Mouse (Mus musculus) cerebellum, adult 18-20 months (tissue): ENCODE data around the gene Adipor1.

Source experiments
- DNase-seq, 2 experiments: peaks; one replicate each; pipeline ENCODE4 v3.0.0; 2021

The Adipor1 gene

GRCm38 (mm10) chr1:134415168-134415831 lies at the start of gene Adipor1:
Gene Adipor1 (plus strand): TSS chr1:134415378.
- DNase-seq = peak; percentile 98 to 99

DNA sequence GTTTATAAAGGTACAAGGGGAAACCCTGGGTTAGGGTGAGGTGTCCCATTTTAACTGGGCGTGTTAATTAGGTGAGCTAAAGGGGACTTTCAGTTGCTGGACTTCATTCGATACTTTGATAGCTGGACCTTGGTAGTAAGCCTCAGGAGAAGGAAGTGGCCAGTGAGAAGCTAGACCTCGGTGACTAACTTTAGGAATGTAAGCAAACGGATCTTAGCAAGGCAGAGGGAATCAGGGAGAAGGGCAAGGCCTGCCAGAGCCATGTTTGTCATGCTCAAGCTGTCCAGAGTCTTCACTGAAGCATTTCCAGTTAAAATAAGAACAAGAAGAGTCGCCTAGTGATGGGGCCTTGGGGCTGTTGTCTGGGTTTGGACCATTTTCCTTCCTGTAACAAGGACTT lies 49.7 kb upstream of the Adipor1 start:
- no peak for DNase-seq

GRCm38 (mm10) chr1:134368777-134369337 lies 46.3 kb upstream of the Adipor1 start:
- DNase-seq = peak; percentile 49 to 53

DNA sequence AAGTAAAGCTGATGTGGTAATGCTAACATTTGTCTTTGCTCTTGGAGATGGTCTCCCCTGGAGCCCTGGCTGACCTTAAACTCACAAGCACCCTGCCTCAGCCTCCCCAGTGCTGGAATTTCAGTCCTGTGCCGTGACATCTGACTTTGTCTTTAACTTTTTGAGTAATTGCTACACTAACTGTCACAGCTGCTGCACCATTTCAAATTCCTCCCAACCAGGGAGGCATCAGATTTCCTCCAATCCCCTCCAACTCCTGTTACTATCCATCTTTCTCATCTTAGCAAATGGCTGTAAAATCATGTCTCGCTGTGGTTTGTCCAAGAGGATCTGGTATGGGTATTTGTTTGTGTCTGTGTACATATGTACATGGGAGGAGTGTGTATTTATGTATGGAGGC lies 41.1 kb upstream of the Adipor1 start:
- no peak for DNase-seq

DNA sequence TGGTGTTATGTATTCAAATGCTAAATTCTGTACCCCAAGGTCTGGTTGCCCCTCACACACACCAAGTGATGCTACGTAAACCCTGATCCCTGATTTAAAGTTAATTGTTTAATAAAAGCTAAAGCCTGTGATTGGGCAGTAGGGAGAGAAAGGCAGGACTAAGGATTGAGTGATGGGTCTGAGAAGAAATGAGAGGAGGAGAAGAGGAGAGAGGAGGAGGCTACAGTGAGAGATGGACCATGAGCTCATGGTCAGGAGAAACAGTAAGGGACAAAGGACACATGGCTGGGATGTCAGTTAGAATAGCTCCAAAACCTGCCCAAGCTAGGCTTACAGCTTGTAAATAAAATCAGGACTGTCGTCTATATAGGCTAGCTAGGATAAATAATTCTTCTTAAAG lies 34.1 kb upstream of the Adipor1 start:
- DNase-seq = no peak

GRCm38 (mm10) chr1:134381795-134382625 lies 33.2 kb upstream of the Adipor1 start:
- peak; percentile 10 to 25 for DNase-seq

GRCm38 (mm10) chr1:134384581-134384980 lies 30.6 kb upstream of the Adipor1 start:
- DNase-seq = no peak

GRCm38 (mm10) chr1:134385176-134385575 lies 30.0 kb upstream of the Adipor1 start:
- no peak for DNase-seq

GRCm38 (mm10) chr1:134385666-134386065 lies 29.5 kb upstream of the Adipor1 start, which contains the start of gene 4933406M09Rik:
Gene 4933406M09Rik (plus strand): TSS chr1:134385940.
- no peak for DNase-seq

- no peak for DNase-seq
Measured at GRCm38 (mm10) chr1:134393827-134394226, 21.4 kb upstream of the Adipor1 start.

- DNase-seq = no peak
Measured at GRCm38 (mm10) chr1:134398210-134398609, 17.0 kb upstream of the Adipor1 start.

GRCm38 (mm10) chr1:134399735-134400134 lies 15.4 kb upstream of the Adipor1 start:
- DNase-seq = no peak

GRCm38 (mm10) chr1:134405509-134406413 lies 9.4 kb upstream of the Adipor1 start, which contains the start of gene Cyb5r1:
Gene Cyb5r1 (plus strand): TSS chr1:134405559.
- peak; percentile 75 to 76 for DNase-seq

GRCm38 (mm10) chr1:134406414-134406771 lies 8.8 kb upstream of the Adipor1 start:
- no peak for DNase-seq

GRCm38 (mm10) chr1:134408080-134408479 lies 7.1 kb upstream of the Adipor1 start:
- DNase-seq = no peak

DNA sequence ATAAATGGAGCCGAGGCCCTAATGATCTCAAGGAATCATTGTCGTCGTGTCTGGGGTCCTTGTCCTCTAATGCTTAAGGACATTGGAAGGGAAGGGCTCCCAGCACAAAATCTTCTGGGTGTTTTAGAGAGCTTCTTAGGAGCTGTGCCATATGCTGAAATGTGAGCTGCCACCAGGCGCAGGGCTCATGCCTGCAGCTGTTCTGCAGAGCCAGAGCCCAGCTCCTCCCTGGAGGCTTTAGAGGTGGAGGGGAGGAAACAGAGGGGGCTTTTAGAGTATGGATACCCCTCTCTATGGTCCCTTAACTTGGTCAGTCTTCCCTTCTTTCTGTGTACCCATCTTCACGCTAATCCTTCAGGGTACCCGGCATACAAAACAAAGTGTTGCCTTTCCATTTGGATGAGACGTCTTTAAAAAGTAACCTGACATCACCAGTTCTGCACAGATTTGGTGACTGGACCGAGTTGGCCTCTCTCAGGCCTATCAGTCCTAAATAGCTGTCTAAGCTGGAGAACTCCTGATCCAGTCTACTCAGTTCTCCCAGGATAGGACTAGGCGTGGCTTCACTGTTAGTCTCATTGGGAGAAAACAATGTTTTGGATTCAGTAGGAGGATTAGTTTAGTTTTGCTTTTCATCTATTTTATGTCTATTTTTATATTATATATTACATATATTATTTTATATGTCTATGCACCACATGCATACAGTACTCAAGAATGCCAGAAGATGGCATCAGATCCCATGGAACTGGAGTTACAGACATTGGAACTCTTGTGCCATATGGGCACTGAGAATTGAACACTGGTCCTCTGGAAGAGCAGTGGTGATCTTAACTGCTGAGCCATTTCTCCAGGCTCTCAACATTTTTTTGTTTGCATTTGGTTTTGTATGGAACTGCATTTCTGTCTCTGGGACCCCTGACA lies 3.2 kb upstream of the Adipor1 start:
- no peak for DNase-seq

GRCm38 (mm10) chr1:134414038-134414437 lies 1.1 kb upstream of the Adipor1 start:
- DNase-seq = no peak

- DNase-seq = no peak
Measured at GRCm38 (mm10) chr1:134414501-134415167, 544 bp upstream of the Adipor1 start.

- DNase-seq = no peak
Measured at GRCm38 (mm10) chr1:134418414-134418975, 3.3 kb downstream of the Adipor1 start.

- DNase-seq = no peak
Measured at GRCm38 (mm10) chr1:134419176-134419575, 4.0 kb downstream of the Adipor1 start.
